Mouse (Mus musculus) kidney, postnatal 10 days (tissue): ENCODE measurements around the gene Vmn1r220.
"Not testable (repeated sequence)": the region's sequence is repeated elsewhere in the genome, so short reads cannot be mapped to it uniquely, and the experiment has no call there.

ENCODE experiments used
- DNase-seq: peaks from one replicate; pipeline ENCODE4 v3.0.0; 2021; ENCODE audit warnings: mixed read lengths

The Vmn1r220 gene

DNA sequence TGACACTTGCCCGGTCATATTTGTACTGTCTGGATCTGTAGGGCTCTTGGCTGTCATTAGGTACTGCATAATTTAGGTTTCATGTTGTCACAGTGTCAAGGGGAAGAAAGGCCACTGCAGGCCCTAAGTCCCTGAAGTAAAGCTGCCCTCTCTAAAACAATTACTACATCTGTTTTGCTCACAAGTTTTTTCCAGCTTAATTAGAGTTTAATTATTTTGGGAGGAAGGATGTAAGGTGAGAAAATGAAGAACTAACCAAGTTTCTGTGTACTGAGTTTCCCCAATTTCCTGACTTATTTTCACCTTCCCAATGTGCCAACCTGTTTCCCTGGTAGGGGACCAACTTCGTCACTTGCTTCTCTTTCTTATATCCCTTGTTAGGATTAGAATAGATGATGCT, at the start of gene Vmn1r220:
Vmn1r220 (minus strand) TSS at position 101 of the 400 bp plus-strand sequence.
- no peak for DNase-seq

- not testable (repeated sequence) for DNase-seq
Observed at GRCm38 (mm10) chr13:23235847-23236246, 48.1 kb upstream of the Vmn1r220 start, which contains the start of gene Vmn1r222. Vmn1r222 (minus strand) TSS chr13:23235947.

DNA sequence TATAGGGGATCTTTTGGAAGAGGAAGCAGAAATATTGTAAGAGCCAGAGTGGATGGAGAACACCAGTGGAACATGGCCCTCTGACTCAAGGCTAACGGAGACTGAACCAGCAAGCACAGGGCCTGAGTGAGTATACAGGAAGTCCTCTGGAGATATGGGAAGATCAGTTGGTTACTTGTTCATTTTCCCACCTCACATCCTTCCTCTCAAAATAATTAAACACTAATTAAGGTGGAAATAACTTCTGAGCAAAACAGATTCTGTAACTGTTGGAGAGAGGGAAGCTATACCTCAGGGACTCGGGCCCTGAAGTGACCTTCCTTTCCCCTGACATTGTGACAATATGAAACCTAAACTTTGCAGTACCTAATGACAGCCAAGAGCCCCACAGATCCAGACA, 26.1 kb upstream of the Vmn1r220 start, which contains the start of gene Vmn1r221:
Vmn1r221 (plus strand) TSS at position 301 of the 400 bp plus-strand sequence.
- not testable (repeated sequence) for DNase-seq

GRCm38 (mm10) chr13:23203885-23204284, 16.1 kb upstream of the Vmn1r220 start:
- DNase-seq: not testable (repeated sequence)

GRCm38 (mm10) chr13:23166471-23166870, 21.3 kb downstream of the Vmn1r220 start:
- not testable (repeated sequence) for DNase-seq

- DNase-seq: no peak
Observed at GRCm38 (mm10) chr13:23159012-23159411, 28.8 kb downstream of the Vmn1r220 start, which contains the start of gene Vmn1r219. Vmn1r219 (plus strand) TSS chr13:23159312.

GRCm38 (mm10) chr13:23157848-23158247, 29.9 kb downstream of the Vmn1r220 start:
- peak; percentile 50 for DNase-seq

GRCm38 (mm10) chr13:23138880-23139279, 48.9 kb downstream of the Vmn1r220 start:
- no peak for DNase-seq

DNA sequence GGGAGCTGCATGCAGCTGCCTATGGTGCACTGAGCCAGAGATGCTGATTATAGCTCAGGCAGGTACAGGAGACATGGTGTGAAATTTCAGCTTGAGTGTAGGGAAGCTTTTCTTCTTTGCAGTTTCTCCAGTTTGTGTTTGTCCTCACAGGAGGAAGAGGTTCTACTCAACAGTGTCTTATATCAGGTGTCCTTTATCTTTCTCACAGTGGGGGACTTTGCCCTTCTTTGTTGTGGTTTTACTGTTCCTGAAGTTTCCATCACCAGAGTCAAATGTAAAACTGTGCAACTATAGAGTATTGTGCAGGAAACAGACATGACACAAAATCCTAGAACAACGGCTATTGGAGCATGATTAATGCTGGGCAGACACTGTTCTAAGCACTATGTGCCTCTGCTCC, 54.3 kb downstream of the Vmn1r220 start:
- no peak for DNase-seq

- DNase-seq: no peak
Observed at GRCm38 (mm10) chr13:23133099-23133498, 54.7 kb downstream of the Vmn1r220 start, which contains the start of gene Vmn1r218. Vmn1r218 (plus strand) TSS chr13:23133155.
